Mouse (Mus musculus): Measurements from ENCODE around the gene Rgs7bp. TPM values are rescaled to one million over a fixed set of nuclear protein-coding genes. Genes with fewer than 3 reads are reported as not detected.
A peak's percentile ranks its signal among the peaks of the same experiment; 100 is the strongest.

Rgs7bp gene
- polyA plus RNA-seq, 1 experiment: 0.72 TPM

GRCm38 (mm10) chr13:105015710-105016404, 38.9 kb downstream of the Rgs7bp start:
- Histone ChIP-seq H3K4me3 (ENCODE audit: insufficient read depth, low read length) (no peak overlapping the region), H3K4me1 (ENCODE audit: control insufficient read depth, insufficient read depth, low read length) (no peaks in the 10 kb centered on the region), H3K27ac (ENCODE audit: insufficient read depth, low read length) (no peak overlapping the region)
- TF ChIP-seq POLR2A (IDR thresholded peaks at IDR 0.05; ENCODE audit: low read depth, low read length): no peak

DNA sequence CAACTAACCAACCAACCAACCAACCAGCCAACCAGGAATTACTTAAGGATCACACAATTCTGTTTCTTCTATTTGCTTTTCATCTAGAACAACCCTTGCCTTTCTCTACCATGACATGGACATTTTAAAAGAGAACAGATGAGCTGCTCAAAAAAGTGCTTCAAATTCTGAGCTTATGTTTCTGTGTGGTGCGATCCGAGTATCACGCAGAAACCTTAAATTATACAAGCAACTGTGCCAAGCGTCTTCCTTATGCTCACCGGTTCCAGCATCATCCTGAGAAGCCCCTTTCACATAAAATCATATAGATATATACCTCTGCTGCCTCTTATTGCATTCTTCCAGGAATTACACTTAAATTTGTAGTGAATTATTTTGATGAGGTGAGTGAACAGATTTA, 43.4 kb downstream of the Rgs7bp start:
- Histone ChIP-seq H3K4me1 (ENCODE audit: control insufficient read depth, insufficient read depth, low read length) (no peaks in the 10 kb centered on the region), H3K4me3 (ENCODE audit: insufficient read depth, low read length) (no peak overlapping the region), H3K27ac (ENCODE audit: insufficient read depth, low read length) (no peak overlapping the region)
- TF ChIP-seq CTCF (IDR thresholded peaks at IDR 0.05; ENCODE audit: borderline replicate concordance, insufficient read depth, low read length): no peak
- TF ChIP-seq POLR2A (IDR thresholded peaks at IDR 0.05; ENCODE audit: low read depth, low read length): no peak

DNA sequence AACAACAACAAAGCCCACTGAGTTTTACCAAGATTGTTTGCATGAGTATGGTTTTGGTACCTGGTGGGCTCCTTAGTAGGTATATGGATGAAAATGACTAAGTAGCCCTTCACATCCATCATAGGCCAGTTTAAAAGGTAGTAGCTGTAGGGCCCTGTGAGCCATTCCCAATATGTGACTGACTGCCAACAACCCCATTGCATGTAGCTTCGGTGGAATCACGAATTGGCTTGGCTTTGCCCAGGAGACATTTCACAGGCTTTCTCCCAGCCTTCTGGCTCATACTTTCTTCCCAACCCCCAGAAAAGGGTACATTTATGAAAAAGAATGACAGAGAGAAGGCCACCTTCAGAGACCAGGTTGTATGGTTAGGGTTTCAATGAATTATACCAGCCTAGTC, 45.8 kb downstream of the Rgs7bp start:
- TF ChIP-seq POLR2A (IDR thresholded peaks at IDR 0.05; ENCODE audit: low read depth, low read length) (no peak), CTCF (IDR thresholded peaks at IDR 0.05; ENCODE audit: borderline replicate concordance, insufficient read depth, low read length) (no peak)
- no peaks in the 10 kb centered on the region for H3K4me1 ChIP-seq (ENCODE audit: control insufficient read depth, insufficient read depth, low read length)
- no peak overlapping the region for H3K4me3 ChIP-seq (ENCODE audit: insufficient read depth, low read length)

DNA sequence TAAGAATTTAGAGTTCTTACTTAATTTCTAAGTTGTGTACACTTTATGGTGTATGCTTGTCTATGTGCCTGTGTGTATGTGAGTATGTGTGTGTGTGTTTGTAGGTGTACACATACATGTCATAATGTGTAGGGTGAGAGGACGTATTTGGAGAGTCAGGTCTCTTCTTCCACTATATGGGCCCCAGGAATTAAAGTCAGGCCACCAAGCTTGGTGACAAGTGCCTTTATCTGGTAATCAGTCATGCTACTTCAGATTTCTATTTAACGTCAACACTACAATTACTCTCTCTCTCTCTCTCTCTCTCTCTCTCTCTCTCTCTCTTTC, 51.9 kb downstream of the Rgs7bp start:
- no peaks in the 10 kb centered on the region for H3K4me1 ChIP-seq (ENCODE audit: control insufficient read depth, insufficient read depth, low read length)
- TF ChIP-seq CTCF (IDR thresholded peaks at IDR 0.05; ENCODE audit: borderline replicate concordance, insufficient read depth, low read length): no peak
- TF ChIP-seq POLR2A (IDR thresholded peaks at IDR 0.05; ENCODE audit: low read depth, low read length): no peak

More for the DNA sequence above, 45.8 kb downstream of the Rgs7bp start:
- H3K27ac ChIP-seq (ENCODE audit: insufficient read depth, low read length): no peak overlapping the region

GRCm38 (mm10) chr13:105002132-105002830, 52.4 kb downstream of the Rgs7bp start:
- TF ChIP-seq CTCF (IDR thresholded peaks at IDR 0.05; ENCODE audit: borderline replicate concordance, insufficient read depth, low read length): no peak
- TF ChIP-seq POLR2A (IDR thresholded peaks at IDR 0.05; ENCODE audit: low read depth, low read length): no peak
- H3K27ac ChIP-seq (ENCODE audit: insufficient read depth, low read length): no peak overlapping the region
- no peak overlapping the region for H3K4me3 ChIP-seq (ENCODE audit: insufficient read depth, low read length)
- no peaks in the 10 kb centered on the region for H3K4me1 ChIP-seq (ENCODE audit: control insufficient read depth, insufficient read depth, low read length)

More for the DNA sequence above, 51.9 kb downstream of the Rgs7bp start:
- no peak overlapping the region for H3K27ac ChIP-seq (ENCODE audit: insufficient read depth, low read length)
- H3K4me3 ChIP-seq (ENCODE audit: insufficient read depth, low read length): no peak overlapping the region

DNA sequence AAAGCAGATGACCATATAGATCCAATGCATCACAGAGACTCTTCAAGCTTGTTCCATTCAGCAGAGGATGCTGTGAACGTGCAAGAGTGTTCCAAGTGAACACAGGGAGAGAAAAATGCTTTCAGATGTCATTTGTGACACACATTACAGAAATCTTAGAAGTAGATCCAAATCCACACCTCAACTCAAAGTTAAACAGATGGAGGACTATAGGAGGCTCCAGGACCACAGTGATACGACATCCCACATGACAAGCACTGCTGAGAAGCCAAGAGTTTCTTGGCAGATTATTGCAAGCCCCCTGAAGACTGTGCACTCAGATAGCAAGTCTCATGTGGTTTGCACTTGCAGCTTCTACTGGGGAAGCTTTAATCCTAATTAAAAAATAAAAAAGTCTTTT, 53.0 kb downstream of the Rgs7bp start:
- Histone ChIP-seq H3K27ac (ENCODE audit: insufficient read depth, low read length) (no peak overlapping the region), H3K4me1 (ENCODE audit: control insufficient read depth, insufficient read depth, low read length) (no peaks in the 10 kb centered on the region), H3K4me3 (ENCODE audit: insufficient read depth, low read length) (no peak overlapping the region)
- no peak for TF ChIP-seq POLR2A (IDR thresholded peaks at IDR 0.05; ENCODE audit: low read depth, low read length)
- no peak for TF ChIP-seq CTCF (IDR thresholded peaks at IDR 0.05; ENCODE audit: borderline replicate concordance, insufficient read depth, low read length)

DNA sequence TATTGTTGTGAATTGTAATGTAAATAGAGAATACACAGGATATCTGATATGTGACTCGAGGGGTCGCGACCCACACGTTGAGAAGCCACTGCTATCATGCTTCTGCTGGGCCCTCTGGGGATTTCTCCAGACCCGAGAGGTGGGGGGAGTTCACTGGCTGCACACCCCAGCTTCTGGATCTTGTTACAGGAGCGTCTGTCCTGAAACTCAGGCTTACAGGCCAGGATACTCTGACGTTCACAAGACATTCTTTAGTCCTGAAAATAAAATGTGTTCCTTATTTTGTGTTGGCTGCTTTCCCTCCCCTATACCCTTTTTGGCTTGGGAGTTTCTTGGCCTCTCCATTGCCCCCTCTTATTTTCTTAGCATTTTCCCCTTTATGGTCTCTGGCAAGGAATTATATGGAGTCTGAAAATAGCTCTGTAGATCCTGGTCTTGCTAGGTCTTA, 65.9 kb downstream of the Rgs7bp start:
- peak overlapping the region; percentile 25; the same call in 1 of the 2 replicates for H3K27ac ChIP-seq (ENCODE audit: insufficient read depth, low read length)
- TF ChIP-seq CTCF (IDR thresholded peaks at IDR 0.05; ENCODE audit: borderline replicate concordance, insufficient read depth, low read length) (no peak), POLR2A (IDR thresholded peaks at IDR 0.05; ENCODE audit: low read depth, low read length) (no peak)
- H3K4me1 ChIP-seq (ENCODE audit: control insufficient read depth, insufficient read depth, low read length): peaks cover 3% of the 10 kb centered on the region; the same call in 1 of the 2 replicates
- no peak overlapping the region for H3K4me3 ChIP-seq (ENCODE audit: insufficient read depth, low read length)

GRCm38 (mm10) chr13:104988009-104988540, 66.7 kb downstream of the Rgs7bp start:
- H3K27ac ChIP-seq (ENCODE audit: insufficient read depth, low read length): no peak overlapping the region
- H3K4me3 ChIP-seq (ENCODE audit: insufficient read depth, low read length): no peak overlapping the region
- no peak for TF ChIP-seq POLR2A (IDR thresholded peaks at IDR 0.05; ENCODE audit: low read depth, low read length)
- no peak for TF ChIP-seq CTCF (IDR thresholded peaks at IDR 0.05; ENCODE audit: borderline replicate concordance, insufficient read depth, low read length)
- peaks cover 3% of the 10 kb centered on the region; the same call in 1 of the 2 replicates for H3K4me1 ChIP-seq (ENCODE audit: control insufficient read depth, insufficient read depth, low read length)

DNA sequence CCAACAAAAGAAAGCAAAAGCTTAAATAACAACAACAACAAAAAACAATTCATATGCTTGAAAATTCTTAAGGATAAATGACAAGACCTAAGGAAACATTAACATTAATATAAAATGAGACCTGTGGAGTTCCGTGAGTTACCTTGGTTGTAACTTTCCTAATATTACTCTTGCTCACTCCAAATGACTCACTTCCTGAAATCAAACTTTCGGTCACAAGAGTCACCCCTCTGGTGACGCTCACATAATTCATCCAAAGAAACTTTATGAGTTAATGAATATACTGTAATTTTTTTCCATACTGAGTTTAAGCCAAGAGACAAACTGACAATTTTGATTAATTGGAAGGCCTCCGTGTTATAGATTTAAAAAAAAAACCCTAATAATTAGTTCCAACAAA, 69.0 kb downstream of the Rgs7bp start:
- H3K27ac ChIP-seq (ENCODE audit: insufficient read depth, low read length): no peak overlapping the region
- H3K4me3 ChIP-seq (ENCODE audit: insufficient read depth, low read length): no peak overlapping the region
- TF ChIP-seq POLR2A (IDR thresholded peaks at IDR 0.05; ENCODE audit: low read depth, low read length): no peak
- H3K4me1 ChIP-seq (ENCODE audit: control insufficient read depth, insufficient read depth, low read length): peaks cover 3% of the 10 kb centered on the region; the same call in 1 of the 2 replicates

- H3K4me1 ChIP-seq (ENCODE audit: control insufficient read depth, insufficient read depth, low read length): peaks cover 3% of the 10 kb centered on the region; the same call in 1 of the 2 replicates
- no peak for TF ChIP-seq CTCF (IDR thresholded peaks at IDR 0.05; ENCODE audit: borderline replicate concordance, insufficient read depth, low read length)
- no peak overlapping the region for H3K4me3 ChIP-seq (ENCODE audit: insufficient read depth, low read length)
- H3K27ac ChIP-seq (ENCODE audit: insufficient read depth, low read length): no peak overlapping the region
These were observed 70.7 kb downstream of the Rgs7bp start for GRCm38 (mm10) chr13:104983989-104984388.

Data from embryonic fibroblast, embryonic 13.5 days (primary cell).